Mouse (Mus musculus): Measurements from ENCODE around the gene Gstp1. TPM values are rescaled to one million over a fixed set of nuclear protein-coding genes. Genes with fewer than 3 reads are reported as not detected.

Gstp1 gene
- total and polyA plus RNA-seq, 2 experiments from 2014 or later = 245 to 642 TPM

GRCm38 (mm10) chr19:3999121-3999730, 38.6 kb downstream of the Gstp1 start:
- Histone ChIP-seq H3K9me3 (ENCODE audit: low read length) (no peaks in the 10 kb centered on the region), H3K4me3 (ENCODE audit: low read depth, low read length) (no peak overlapping the region), H3K27ac (ENCODE audit: low read depth, low read length) (no peak overlapping the region), H3K9ac (no peak overlapping the region), H3K36me3 (ENCODE audit: insufficient read depth) (no peaks in the 10 kb centered on the region), H3K4me2 (ENCODE audit: low read depth) (peak overlapping the region; percentile 86; the same call in 1 of the 2 replicates), H3K4me1 (ENCODE audit: insufficient read depth) (peaks cover 10% of the 10 kb centered on the region; the same call in 1 of the 2 replicates), H3K27me3 (ENCODE audit: insufficient read depth, low read length) (no peaks in the 10 kb centered on the region)
- DNase-seq = no peak
- WGBS = 88% methylated on average over 9 of the region's 9 CpGs
- TF ChIP-seq CTCF (IDR thresholded peaks at IDR 0.05; ENCODE audit: low read depth) = no peak
- ATAC-seq = no peak

GRCm38 (mm10) chr19:3998335-3998734, 39.5 kb downstream of the Gstp1 start:
- no peak overlapping the region for H3K4me2 ChIP-seq (ENCODE audit: low read depth)

GRCm38 (mm10) chr19:3997231-3997630, 40.6 kb downstream of the Gstp1 start:
- no peaks in the 10 kb centered on the region for H3K27me3 ChIP-seq (ENCODE audit: insufficient read depth, low read length)

More at GRCm38 (mm10) chr19:3998335-3998734, 39.5 kb downstream of the Gstp1 start:
- Histone ChIP-seq H3K27me3 (ENCODE audit: insufficient read depth, low read length) (no peaks in the 10 kb centered on the region), H3K9me3 (ENCODE audit: low read length) (no peaks in the 10 kb centered on the region), H3K27ac (ENCODE audit: low read depth, low read length) (no peak overlapping the region), H3K36me3 (ENCODE audit: insufficient read depth) (no peaks in the 10 kb centered on the region), H3K9ac (no peak overlapping the region), H3K4me1 (ENCODE audit: insufficient read depth) (peaks cover 10% of the 10 kb centered on the region; the same call in 1 of the 2 replicates), H3K4me3 (ENCODE audit: low read depth, low read length) (no peak overlapping the region)
- TF ChIP-seq CTCF (IDR thresholded peaks at IDR 0.05; ENCODE audit: low read depth) = no peak
- ATAC-seq (no peak), DNase-seq (no peak)
- WGBS = 78% methylated on average over 8 of the region's 8 CpGs

GRCm38 (mm10) chr19:3996747-3997146, 41.0 kb downstream of the Gstp1 start:
- WGBS = 88% methylated on average over 8 of the region's 8 CpGs
- Histone ChIP-seq H3K27me3 (ENCODE audit: insufficient read depth, low read length) (no peaks in the 10 kb centered on the region), H3K9me3 (ENCODE audit: low read length) (no peaks in the 10 kb centered on the region), H3K36me3 (ENCODE audit: insufficient read depth) (no peaks in the 10 kb centered on the region), H3K4me3 (ENCODE audit: low read depth, low read length) (no peak overlapping the region), H3K4me2 (ENCODE audit: low read depth) (no peak overlapping the region), H3K27ac (ENCODE audit: low read depth, low read length) (no peak overlapping the region), H3K4me1 (ENCODE audit: insufficient read depth) (peaks cover 9% of the 10 kb centered on the region; the same call in 1 of the 2 replicates), H3K9ac (no peak overlapping the region)
- TF ChIP-seq CTCF (IDR thresholded peaks at IDR 0.05; ENCODE audit: low read depth) = no peak
- ATAC-seq (no peak), DNase-seq (no peak)

More at GRCm38 (mm10) chr19:3997231-3997630, 40.6 kb downstream of the Gstp1 start:
- Histone ChIP-seq H3K4me2 (ENCODE audit: low read depth) (no peak overlapping the region), H3K4me3 (ENCODE audit: low read depth, low read length) (no peak overlapping the region), H3K36me3 (ENCODE audit: insufficient read depth) (no peaks in the 10 kb centered on the region), H3K9me3 (ENCODE audit: low read length) (no peaks in the 10 kb centered on the region), H3K9ac (no peak overlapping the region), H3K27ac (ENCODE audit: low read depth, low read length) (no peak overlapping the region), H3K4me1 (ENCODE audit: insufficient read depth) (peaks cover 10% of the 10 kb centered on the region; the same call in 1 of the 2 replicates)
- no peak for DNase-seq
- no peak for ATAC-seq
- TF ChIP-seq CTCF (IDR thresholded peaks at IDR 0.05; ENCODE audit: low read depth) = no peak
- WGBS = 66% methylated on average over 8 of the region's 8 CpGs

GRCm38 (mm10) chr19:3996106-3996505, 41.7 kb downstream of the Gstp1 start:
- DNase-seq (no peak), ATAC-seq (no peak)
- Histone ChIP-seq H3K4me1 (ENCODE audit: insufficient read depth) (peaks cover 3% of the 10 kb centered on the region; the same call in 1 of the 2 replicates), H3K9me3 (ENCODE audit: low read length) (no peaks in the 10 kb centered on the region), H3K9ac (no peak overlapping the region), H3K4me2 (ENCODE audit: low read depth) (no peak overlapping the region), H3K27me3 (ENCODE audit: insufficient read depth, low read length) (no peaks in the 10 kb centered on the region), H3K4me3 (ENCODE audit: low read depth, low read length) (no peak overlapping the region), H3K36me3 (ENCODE audit: insufficient read depth) (no peaks in the 10 kb centered on the region), H3K27ac (ENCODE audit: low read depth, low read length) (no peak overlapping the region)
- WGBS = 72% methylated on average over 7 of the region's 7 CpGs
- TF ChIP-seq CTCF (IDR thresholded peaks at IDR 0.05; ENCODE audit: low read depth) = no peak

- Histone ChIP-seq H3K9me3 (ENCODE audit: low read length) (no peaks in the 10 kb centered on the region), H3K4me2 (ENCODE audit: low read depth) (no peak overlapping the region), H3K36me3 (ENCODE audit: insufficient read depth) (no peaks in the 10 kb centered on the region), H3K27me3 (ENCODE audit: insufficient read depth, low read length) (no peaks in the 10 kb centered on the region; the same call in 1 of the 2 replicates), H3K9ac (no peak overlapping the region), H3K4me1 (ENCODE audit: insufficient read depth) (no peaks in the 10 kb centered on the region), H3K27ac (ENCODE audit: low read depth, low read length) (no peak overlapping the region), H3K4me3 (ENCODE audit: low read depth, low read length) (no peak overlapping the region)
- 86% methylated on average over 3 of the region's 3 CpGs for WGBS
- no peak for DNase-seq
- no peak for ATAC-seq
- no peak for TF ChIP-seq CTCF (IDR thresholded peaks at IDR 0.05; ENCODE audit: low read depth)
Measured at GRCm38 (mm10) chr19:3995505-3995904, 42.3 kb downstream of the Gstp1 start.

- no peaks in the 10 kb centered on the region for H3K9me3 ChIP-seq (ENCODE audit: low read length)
- no peak overlapping the region for H3K9ac ChIP-seq
- no peak for TF ChIP-seq CTCF (IDR thresholded peaks at IDR 0.05; ENCODE audit: low read depth)
- DNase-seq (no peak), ATAC-seq (no peak)
- H3K27ac ChIP-seq (ENCODE audit: low read depth, low read length) = no peak overlapping the region
- no peak overlapping the region for H3K4me2 ChIP-seq (ENCODE audit: low read depth)
- H3K4me1 ChIP-seq (ENCODE audit: insufficient read depth) = no peaks in the 10 kb centered on the region
- WGBS = 64% methylated on average over 6 of the region's 6 CpGs
- H3K27me3 ChIP-seq (ENCODE audit: insufficient read depth, low read length) = no peaks in the 10 kb centered on the region; the same call in 1 of the 2 replicates
- no peak overlapping the region for H3K4me3 ChIP-seq (ENCODE audit: low read depth, low read length)
- no peaks in the 10 kb centered on the region for H3K36me3 ChIP-seq (ENCODE audit: insufficient read depth)
Measured at GRCm38 (mm10) chr19:3994932-3995331, 42.9 kb downstream of the Gstp1 start.
